8 mouse cellular contexts compared by ENCODE assay signal in genomic region chr5:92434070-92434469, GRCm38 (mm10). TPM values are rescaled to one million over a fixed set of nuclear protein-coding genes. Genes with fewer than 3 reads are reported as not detected.
A peak's percentile ranks its signal among the peaks of the same experiment; 100 is the strongest.
DNase-seq lines count a peak whose midpoint lies in the region; ATAC-seq and TF ChIP-seq lines count a peak whose summit lies in the region.

No protein-coding gene starts in this region.

- H3K9me3 ChIP-seq in embryonic facial prominence, embryonic 14.5 days (ENCODE audit: control insufficient read depth, low read length): no peaks in the 10 kb centered on the region
- no peaks in the 10 kb centered on the region for H3K9me3 ChIP-seq in limb, embryonic 14.5 days (ENCODE audit: control insufficient read depth, low read length)

- H3K4me3 ChIP-seq in embryonic facial prominence, embryonic 14.5 days (ENCODE audit: low read depth, low read length): peak overlapping the region; percentile 88
- H3K4me3 ChIP-seq in limb, embryonic 14.5 days (replicated peaks; ENCODE audit: low read length): peak overlapping the region; percentile 65

- no peaks in the 10 kb centered on the region for H3K27me3 ChIP-seq in embryonic facial prominence, embryonic 14.5 days (replicated peaks; ENCODE audit: control insufficient read depth, insufficient read depth, low read length)
- H3K27me3 ChIP-seq in limb, embryonic 14.5 days (ENCODE audit: control insufficient read depth, insufficient read depth, low read length): no peaks in the 10 kb centered on the region

- peaks cover 12% of the 10 kb centered on the region for H3K36me3 ChIP-seq in embryonic facial prominence, embryonic 14.5 days (ENCODE audit: control insufficient read depth, insufficient read depth, low read length)
- peaks cover 5% of the 10 kb centered on the region for H3K36me3 ChIP-seq in limb, embryonic 14.5 days (ENCODE audit: control insufficient read depth, insufficient read depth, low read length)

- no peak for ATAC-seq in embryonic facial prominence, embryonic 14.5 days (ENCODE audit: low read depth)
- no peak for ATAC-seq in limb, embryonic 14.5 days (ENCODE audit: low FRiP score, low read depth)

- H3K9ac ChIP-seq in embryonic facial prominence, embryonic 14.5 days (ENCODE audit: low read depth, low read length): peak overlapping the region; percentile 95
- peak overlapping the region; percentile 84 for H3K9ac ChIP-seq in limb, embryonic 14.5 days (ENCODE audit: low read depth, low read length, severe bottlenecking)

- no peak overlapping the region for H3K27ac ChIP-seq in embryonic facial prominence, embryonic 14.5 days (replicated peaks; ENCODE audit: low read depth, low read length)
- no peak overlapping the region for H3K27ac ChIP-seq in limb, embryonic 14.5 days (replicated peaks; ENCODE audit: low read depth, low read length)

- peak; percentile 67 for DNase-seq in heart, adult 11 months
- no peak for DNase-seq in heart, adult 18-20 months
- DNase-seq in A20 (ENCODE audit: low read depth, low spot score): peak; percentile 43
- DNase-seq in embryonic facial prominence, embryonic 14.5 days (ENCODE audit: low spot score): no peak
- DNase-seq in limb, embryonic 14.5 days (ENCODE audit: low spot score): no peak
- DNase-seq in adrenal gland, postnatal 14 days: no peak
- DNase-seq in frontal cortex, adult 2 months (ENCODE audit: extremely low spot score in 1 of 2, low spot score in 1 of 2): no peak
- no peak for DNase-seq in urinary bladder, postnatal 14 days (ENCODE audit: low spot score)

- TF ChIP-seq POLR2A in limb, embryonic 14.5 days (IDR thresholded peaks at IDR 0.05; ENCODE audit: borderline replicate concordance, extremely low read depth, insufficient read depth, insufficient read length): no peak

- H3K4me2 ChIP-seq in embryonic facial prominence, embryonic 14.5 days (ENCODE audit: low read depth, low read length): peak overlapping the region; percentile 74
- H3K4me2 ChIP-seq in limb, embryonic 14.5 days (replicated peaks; ENCODE audit: low read depth, low read length, severe bottlenecking): peak overlapping the region; percentile 86

- peaks cover 13% of the 10 kb centered on the region; the same call in 1 of the 2 replicates for H3K4me1 ChIP-seq in embryonic facial prominence, embryonic 14.5 days (ENCODE audit: control insufficient read depth, insufficient read depth, low read length)
- H3K4me1 ChIP-seq in limb, embryonic 14.5 days (ENCODE audit: control insufficient read depth, insufficient read depth, low read length): peaks cover 13% of the 10 kb centered on the region

- under 1% methylated on average over 12 of the region's 12 CpGs for WGBS in embryonic facial prominence, embryonic 14.5 days
- under 1% methylated on average over 12 of the region's 12 CpGs for WGBS in limb, embryonic 14.5 days

RNA-seq across cellular contexts. Expression of gene Nup54, which starts 0.9 kb away (rescaled TPM):
- 10 to 100 TPM; 19.1 to 21.9 TPM for total RNA-seq in heart, adult 18-20 months (2021)
- 39.8 and 43.9 TPM in 2 replicates for polyA plus RNA-seq in embryonic facial prominence, embryonic 14.5 days (2014; fragmentation: Nextera tagmentation; extraction: Ambion mirVana)
- 45.3 and 48.6 TPM in 2 replicates for polyA plus RNA-seq in limb, embryonic 14.5 days (2012; rRNA removed)
- 43.6 and 46.6 TPM in 2 replicates for polyA plus RNA-seq in limb, embryonic 14.5 days (2014; fragmentation: Nextera tagmentation; extraction: Ambion mirVana)
- total RNA-seq in adrenal gland, postnatal 14 days (2021): 37.2 and 42.1 TPM in 2 replicates
- polyA plus RNA-seq in frontal cortex, adult 2 months (2012; rRNA removed): 27.7 and 29.2 TPM in 2 replicates

Comparison
In these comparisons a context has a peak if more than half of its experiments do, and no peak if none do; other contexts are left out.
1. DNase-seq: peak in heart, adult 11 months (single experiment) and A20 (single experiment); none in heart, adult 18-20 months (0 of 2), embryonic facial prominence, embryonic 14.5 days (single experiment), limb, embryonic 14.5 days (single experiment), adrenal gland, postnatal 14 days (single experiment), frontal cortex, adult 2 months (0 of 2) and urinary bladder, postnatal 14 days (single experiment).